Mouse (Mus musculus): Measurements from ENCODE around the gene Gm14406. TPM values are rescaled to one million over a fixed set of nuclear protein-coding genes. Genes with fewer than 3 reads are reported as not detected.
"Not testable (repeated sequence)": the region's sequence is repeated elsewhere in the genome, so short reads cannot be mapped to it uniquely, and the experiment has no call there.

Gm14406 gene
- polyA plus RNA-seq, 1 experiment from 2014 or later = not detected

DNA sequence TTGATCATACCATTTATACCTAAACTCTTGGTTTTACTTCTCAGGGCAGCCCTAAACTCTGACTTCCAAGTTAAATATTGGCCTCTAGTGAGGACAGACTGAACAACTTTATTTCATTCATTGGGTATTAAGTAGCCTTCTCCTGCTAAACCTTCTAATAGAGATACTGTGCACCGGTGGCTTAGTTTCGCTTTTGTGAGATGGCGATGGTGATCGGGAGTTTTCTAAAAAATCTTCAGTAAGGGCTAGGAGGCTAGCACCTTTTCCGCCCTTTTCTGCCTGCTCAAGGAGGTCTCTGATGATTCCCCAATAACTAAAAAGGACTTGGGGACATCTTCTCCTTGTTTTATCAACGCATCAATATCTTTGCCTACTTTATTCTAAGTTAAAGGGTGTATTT is 54.3 kb downstream of the Gm14406 start:
- H3K36me3 ChIP-seq (replicated peaks; ENCODE audit: control insufficient read depth, insufficient read depth, low read depth, low read length); ATAC-seq (replicated peaks; ENCODE audit: insufficient number of reproducible peaks, low FRiP score, low TSS enrichment, low read depth): not testable (repeated sequence)

DNA sequence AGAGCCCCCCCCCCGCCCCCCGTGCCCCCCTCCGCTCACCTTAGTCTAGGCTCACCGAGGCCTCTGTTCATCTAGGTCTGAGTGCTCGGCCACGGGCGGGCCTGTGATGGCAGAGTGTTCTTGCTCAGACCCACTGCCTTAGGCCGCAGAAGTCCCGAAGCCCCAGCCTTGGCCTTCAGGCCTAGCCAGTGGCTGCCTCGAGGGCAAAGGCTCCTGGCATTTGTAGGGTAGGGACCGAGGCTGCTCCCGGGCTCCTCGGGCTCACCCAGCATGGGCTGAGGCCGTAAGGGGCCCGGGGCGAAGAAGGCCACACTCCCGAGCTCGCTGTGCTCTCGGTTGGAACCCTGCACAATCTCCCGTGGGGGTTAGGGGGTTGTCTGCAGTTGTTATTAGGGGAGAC is 54.9 kb downstream of the Gm14406 start:
- H3K4me3 ChIP-seq (ENCODE audit: low read depth, low read length) = no peak overlapping the region
- WGBS = 92% methylated on average over 20 of the region's 20 CpGs
- DNase-seq (ENCODE audit: low spot score) (no peak), ATAC-seq (replicated peaks; ENCODE audit: insufficient number of reproducible peaks, low FRiP score, low TSS enrichment, low read depth) (no peak)
- no peaks in the 10 kb centered on the region for H3K9me3 ChIP-seq (replicated peaks; ENCODE audit: control insufficient read depth, low read length)
- no peak overlapping the region for H3K4me2 ChIP-seq (ENCODE audit: low read depth, low read length)
- no peaks in the 10 kb centered on the region for H3K36me3 ChIP-seq (replicated peaks; ENCODE audit: control insufficient read depth, insufficient read depth, low read depth, low read length)
- no peaks in the 10 kb centered on the region for H3K4me1 ChIP-seq (ENCODE audit: control insufficient read depth, insufficient read depth, low read length)
- no peak overlapping the region for H3K27ac ChIP-seq (replicated peaks; ENCODE audit: low read depth, low read length)
- H3K27me3 ChIP-seq (ENCODE audit: control insufficient read depth, insufficient read depth, low read length) = no peaks in the 10 kb centered on the region
- H3K9ac ChIP-seq (replicated peaks; ENCODE audit: low read length) = no peak overlapping the region

More for the DNA sequence above, 54.3 kb downstream of the Gm14406 start:
- H3K4me2 ChIP-seq (ENCODE audit: low read depth, low read length); H3K4me1 ChIP-seq (ENCODE audit: control insufficient read depth, insufficient read depth, low read length); H3K27ac ChIP-seq (replicated peaks; ENCODE audit: low read depth, low read length); H3K9ac ChIP-seq (replicated peaks; ENCODE audit: low read length); DNase-seq (ENCODE audit: low spot score); H3K9me3 ChIP-seq (replicated peaks; ENCODE audit: control insufficient read depth, low read length); H3K4me3 ChIP-seq (ENCODE audit: low read depth, low read length); H3K27me3 ChIP-seq (ENCODE audit: control insufficient read depth, insufficient read depth, low read length): not testable (repeated sequence)
- WGBS = 88% methylated on average over 6 of the region's 6 CpGs

DNA sequence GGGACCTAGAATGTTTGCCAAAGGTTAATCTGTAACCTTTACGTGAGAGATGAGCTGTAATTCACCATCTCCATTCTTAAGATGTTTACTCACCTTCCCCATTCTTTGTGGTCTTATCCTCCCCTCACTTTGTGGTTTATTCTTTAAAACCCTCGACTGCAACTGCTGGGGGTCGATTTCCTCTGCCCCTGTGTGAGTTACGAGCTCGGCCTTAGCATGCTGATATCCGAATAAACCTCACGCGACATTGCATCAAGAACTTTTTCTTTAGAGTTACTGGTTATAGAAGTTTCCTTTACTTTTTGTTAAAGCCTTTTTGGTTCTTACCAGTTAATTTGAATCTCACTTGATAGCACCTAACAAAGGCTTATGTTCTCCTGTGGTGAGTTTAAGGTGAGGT is 58.0 kb downstream of the Gm14406 start:
- no peak overlapping the region for H3K9ac ChIP-seq (replicated peaks; ENCODE audit: low read length)
- no peak overlapping the region for H3K27ac ChIP-seq (replicated peaks; ENCODE audit: low read depth, low read length)
- no peaks in the 10 kb centered on the region for H3K36me3 ChIP-seq (replicated peaks; ENCODE audit: control insufficient read depth, insufficient read depth, low read depth, low read length)
- ATAC-seq (replicated peaks; ENCODE audit: insufficient number of reproducible peaks, low FRiP score, low TSS enrichment, low read depth) (no peak), DNase-seq (ENCODE audit: low spot score) (no peak)
- WGBS = 85% methylated on average over 8 of the region's 8 CpGs
- no peak overlapping the region for H3K4me3 ChIP-seq (ENCODE audit: low read depth, low read length)
- no peaks in the 10 kb centered on the region for H3K4me1 ChIP-seq (ENCODE audit: control insufficient read depth, insufficient read depth, low read length)
- H3K9me3 ChIP-seq (replicated peaks; ENCODE audit: control insufficient read depth, low read length) = no peaks in the 10 kb centered on the region
- H3K4me2 ChIP-seq (ENCODE audit: low read depth, low read length) = no peak overlapping the region
- no peaks in the 10 kb centered on the region for H3K27me3 ChIP-seq (ENCODE audit: control insufficient read depth, insufficient read depth, low read length)

Other genes with a start within 250 kb of the Gm14406 start
- gene Gm14418, start 179.9 kb downstream of the Gm14406 start, polyA plus RNA-seq (2014; fragmentation: Nextera tagmentation; extraction: Ambion mirVana) = 14.4 and 14.7 TPM in 2 replicates
- 14.3 and 17.5 TPM in 2 replicates for gene Zfp970, start 113.5 kb downstream of the Gm14406 start, polyA plus RNA-seq (2014; fragmentation: Nextera tagmentation; extraction: Ambion mirVana)
- 8.5 and 10.1 TPM in 2 replicates for gene Gm14403, start 80.0 kb downstream of the Gm14406 start, polyA plus RNA-seq (2014; fragmentation: Nextera tagmentation; extraction: Ambion mirVana)
- 11.2 and 14.2 TPM in 2 replicates for gene Gm14322, start 181.1 kb upstream of the Gm14406 start, polyA plus RNA-seq (2014; fragmentation: Nextera tagmentation; extraction: Ambion mirVana)